In genomic region chr1:118901868-118902586, GRCm38 (mm10) we compare ENCODE assay signal across 11 mouse cellular contexts.
DNase-seq lines count a peak whose midpoint lies in the region; ATAC-seq lines count a peak whose summit lies in the region.
"Had no signal": no experiment of that assay in that cellular context is flagged by ENCODE, and none has a peak within 500 bp of the region (broad histone marks: within the 10 kb centered on the region; RNA-seq: fewer than 3 reads in every experiment).

No protein-coding gene starts in this region.

- WGBS in kidney, embryonic 14.5 days, result 14% methylated on average over 7 of the region's 8 CpGs
- 35% methylated on average over 8 of the region's 8 CpGs for WGBS in forebrain, embryonic 16.5 days
- 19% methylated on average over 8 of the region's 8 CpGs for WGBS in neural tube, embryonic 12.5 days
- WGBS in liver, embryonic 11.5 days, result 42% methylated on average over 8 of the region's 8 CpGs

- no peaks in the 10 kb centered on the region for H3K36me3 ChIP-seq in kidney, embryonic 14.5 days (ENCODE audit: control insufficient read depth, insufficient read depth, low read length)
- H3K36me3 ChIP-seq in forebrain, embryonic 16.5 days (ENCODE audit: control insufficient read depth, insufficient read depth), result no peaks in the 10 kb centered on the region
- no peaks in the 10 kb centered on the region for H3K36me3 ChIP-seq in neural tube, embryonic 12.5 days
- no peaks in the 10 kb centered on the region for H3K36me3 ChIP-seq in liver, embryonic 11.5 days (ENCODE audit: control insufficient read depth, insufficient read depth, low read length)
- H3K36me3 ChIP-seq: liver, embryonic 13.5 days had no signal

- H3K4me2 ChIP-seq in kidney, embryonic 14.5 days (replicated peaks; ENCODE audit: low read depth, low read length), result no peak overlapping the region
- H3K4me2 ChIP-seq in forebrain, embryonic 16.5 days (ENCODE audit: low read length), result no peak overlapping the region
- H3K4me2 ChIP-seq in neural tube, embryonic 12.5 days (replicated peaks), result no peak overlapping the region
- no peak overlapping the region for H3K4me2 ChIP-seq in liver, embryonic 11.5 days
- H3K4me2 ChIP-seq: liver, embryonic 13.5 days had no signal

- peak; percentile 90 for ATAC-seq in kidney, embryonic 14.5 days (ENCODE audit: low FRiP score, low TSS enrichment)
- ATAC-seq in forebrain, embryonic 16.5 days, result peak; percentile 38; the same call in 1 of the 2 replicates
- ATAC-seq in neural tube, embryonic 12.5 days (ENCODE audit: low FRiP score, low read depth), result peak; percentile 61
- no peak for ATAC-seq in liver, embryonic 11.5 days (replicated peaks; ENCODE audit: low FRiP score)

- no peak overlapping the region for H3K9ac ChIP-seq in kidney, embryonic 14.5 days (ENCODE audit: low read depth, low read length)
- no peak overlapping the region for H3K9ac ChIP-seq in forebrain, embryonic 16.5 days (replicated peaks; ENCODE audit: low read depth, low read length)
- no peak overlapping the region for H3K9ac ChIP-seq in neural tube, embryonic 12.5 days
- H3K9ac ChIP-seq in liver, embryonic 11.5 days (ENCODE audit: low read depth, low read length), result no peak overlapping the region
- H3K9ac ChIP-seq: liver, embryonic 13.5 days had no signal

- no peaks in the 10 kb centered on the region for H3K27me3 ChIP-seq in kidney, embryonic 14.5 days (ENCODE audit: control insufficient read depth, insufficient read depth, low read length)
- no peaks in the 10 kb centered on the region for H3K27me3 ChIP-seq in forebrain, embryonic 16.5 days (replicated peaks; ENCODE audit: control insufficient read depth, insufficient read depth, low read length)
- H3K27me3 ChIP-seq in neural tube, embryonic 12.5 days (replicated peaks), result no peaks in the 10 kb centered on the region
- H3K27me3 ChIP-seq in liver, embryonic 11.5 days (replicated peaks; ENCODE audit: control insufficient read depth, insufficient read depth, low read length), result no peaks in the 10 kb centered on the region
- H3K27me3 ChIP-seq: liver, embryonic 13.5 days had no signal

- H3K4me3 ChIP-seq in kidney, embryonic 14.5 days (ENCODE audit: low read length), result no peak overlapping the region
- H3K4me3 ChIP-seq in forebrain, embryonic 16.5 days (replicated peaks; ENCODE audit: low read length), result no peak overlapping the region
- H3K4me3 ChIP-seq in neural tube, embryonic 12.5 days, result no peak overlapping the region
- no peak overlapping the region for H3K4me3 ChIP-seq in liver, embryonic 11.5 days (ENCODE audit: low read depth, low read length)
- H3K4me3 ChIP-seq: erythroblast, embryonic 14.5 days; liver, embryonic 13.5 days; myocyte had no signal

- no peak overlapping the region; the same call in 1 of the 2 replicates for H3K27ac ChIP-seq in kidney, embryonic 14.5 days (ENCODE audit: low read depth, low read length)
- H3K27ac ChIP-seq in forebrain, embryonic 16.5 days (ENCODE audit: low read length), result no peak overlapping the region
- peak overlapping the region; percentile 27; the same call in 1 of the 2 replicates for H3K27ac ChIP-seq in neural tube, embryonic 12.5 days
- H3K27ac ChIP-seq in liver, embryonic 11.5 days (ENCODE audit: low read depth, low read length), result no peak overlapping the region
- H3K27ac ChIP-seq: liver, embryonic 13.5 days had no signal

- peak; percentile 59 for DNase-seq in adrenal gland, postnatal 10 days
- no peak for DNase-seq in adrenal gland, postnatal 4 days (ENCODE audit: low spot score in 2 of 2)
- no peak for DNase-seq in kidney, adult 8-10 months
- no peak for DNase-seq in liver, embryonic 11.5 days (ENCODE audit: low spot score)
- DNase-seq in gastrocnemius, postnatal 36 days, result no peak
- DNase-seq: liver, embryonic 13.5 days had no signal

- no peaks in the 10 kb centered on the region for H3K9me3 ChIP-seq in kidney, embryonic 14.5 days (ENCODE audit: control insufficient read depth, low read length)
- H3K9me3 ChIP-seq in forebrain, embryonic 16.5 days (ENCODE audit: control insufficient read depth, low read length), result no peaks in the 10 kb centered on the region
- no peaks in the 10 kb centered on the region for H3K9me3 ChIP-seq in neural tube, embryonic 12.5 days
- H3K9me3 ChIP-seq in liver, embryonic 11.5 days (ENCODE audit: control insufficient read depth, low read length), result no peaks in the 10 kb centered on the region
- H3K9me3 ChIP-seq: liver, embryonic 13.5 days had no signal

- peaks cover 10% of the 10 kb centered on the region for H3K4me1 ChIP-seq in kidney, embryonic 14.5 days (ENCODE audit: control insufficient read depth, insufficient read depth, low read length)
- peaks cover 17% of the 10 kb centered on the region for H3K4me1 ChIP-seq in forebrain, embryonic 16.5 days (replicated peaks; ENCODE audit: control insufficient read depth, insufficient read depth, low read length)
- peaks cover 38% of the 10 kb centered on the region for H3K4me1 ChIP-seq in neural tube, embryonic 12.5 days
- H3K4me1 ChIP-seq in liver, embryonic 11.5 days (replicated peaks; ENCODE audit: control insufficient read depth, insufficient read depth, low read length), result 0 out of 2 replicates have a peak, but pooled peaks cover 2% of the 10 kb centered on the region
- H3K4me1 ChIP-seq: liver, embryonic 13.5 days had no signal

- intact Hi-C loops in gastrocnemius, postnatal 36 days (cut with DNase I), result no loop called here
